Mouse (Mus musculus) splenic B cell, adult 2 months (primary cell): ENCODE data around the gene Ccdc154.

Experiments used
- DNase-seq: peaks from one replicate; pipeline ENCODE4 v3.0.0-alpha.2; 2011; ENCODE audit warnings: low read depth, low spot score
- H3K27me3 ChIP-seq: 2 replicates; pipeline ENCODE4 v1.6.1; 2012; ENCODE audit warnings: mild to moderate bottlenecking, low read length, moderate library complexity, mixed read lengths; ENCODE audit not compliant: control insufficient read depth, poor library complexity, insufficient read depth, severe bottlenecking
- H3K36me3 ChIP-seq: 2 replicates; pipeline ENCODE4 v1.6.1; 2012; ENCODE audit warnings: mild to moderate bottlenecking, low read length, moderate library complexity, mixed read lengths; ENCODE audit not compliant: control insufficient read depth, poor library complexity, insufficient read depth, severe bottlenecking

The Ccdc154 gene

DNA sequence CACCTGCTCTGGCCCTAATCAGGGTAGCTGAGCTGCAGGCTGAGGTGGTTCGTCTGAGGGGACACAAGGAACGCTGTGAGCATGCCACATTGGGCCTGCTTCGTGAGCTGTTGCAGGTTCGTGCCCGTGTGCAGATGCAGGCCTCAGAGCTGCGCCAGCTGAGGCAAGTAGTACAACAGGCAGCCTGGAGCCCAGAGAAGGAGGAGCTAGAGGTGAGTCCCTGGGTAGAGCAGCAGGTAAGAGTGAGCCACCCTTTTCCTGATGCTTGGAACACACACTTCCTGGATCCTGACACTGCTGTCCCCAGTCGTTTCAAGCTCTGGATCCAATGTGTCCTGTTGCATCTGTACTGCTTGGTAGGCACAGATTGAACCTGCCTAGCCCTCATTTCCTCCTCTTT lies 1.1 kb downstream of the Ccdc154 start:
- H3K27me3 ChIP-seq, result no peaks in the 10 kb centered on the region

DNA sequence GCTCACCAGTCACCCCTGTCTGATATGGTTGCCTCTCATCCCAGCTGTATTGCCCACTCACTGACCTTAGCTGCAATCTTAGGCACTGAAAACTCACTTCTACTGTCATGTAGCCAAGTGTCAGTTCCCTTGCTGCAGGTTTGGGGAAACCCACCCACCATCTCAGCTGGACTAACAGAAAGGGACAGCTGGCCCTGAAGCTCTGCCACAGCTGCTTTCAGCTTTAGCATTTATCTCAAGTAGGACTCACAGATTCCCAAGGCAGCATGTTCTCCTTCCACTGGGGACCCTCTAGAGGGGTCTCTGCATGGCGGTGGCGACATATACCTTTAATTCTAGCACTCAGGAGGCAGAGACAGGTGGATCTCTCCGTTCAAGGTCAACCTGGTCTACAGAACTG lies 2.5 kb downstream of the Ccdc154 start:
- H3K27me3 ChIP-seq, result no peaks in the 10 kb centered on the region
- no peak for DNase-seq
- H3K36me3 ChIP-seq, result peaks cover 5% of the 10 kb centered on the region

More for the DNA sequence above, 1.1 kb downstream of the Ccdc154 start:
- H3K36me3 ChIP-seq, result peaks cover 6% of the 10 kb centered on the region
- DNase-seq, result no peak

DNA sequence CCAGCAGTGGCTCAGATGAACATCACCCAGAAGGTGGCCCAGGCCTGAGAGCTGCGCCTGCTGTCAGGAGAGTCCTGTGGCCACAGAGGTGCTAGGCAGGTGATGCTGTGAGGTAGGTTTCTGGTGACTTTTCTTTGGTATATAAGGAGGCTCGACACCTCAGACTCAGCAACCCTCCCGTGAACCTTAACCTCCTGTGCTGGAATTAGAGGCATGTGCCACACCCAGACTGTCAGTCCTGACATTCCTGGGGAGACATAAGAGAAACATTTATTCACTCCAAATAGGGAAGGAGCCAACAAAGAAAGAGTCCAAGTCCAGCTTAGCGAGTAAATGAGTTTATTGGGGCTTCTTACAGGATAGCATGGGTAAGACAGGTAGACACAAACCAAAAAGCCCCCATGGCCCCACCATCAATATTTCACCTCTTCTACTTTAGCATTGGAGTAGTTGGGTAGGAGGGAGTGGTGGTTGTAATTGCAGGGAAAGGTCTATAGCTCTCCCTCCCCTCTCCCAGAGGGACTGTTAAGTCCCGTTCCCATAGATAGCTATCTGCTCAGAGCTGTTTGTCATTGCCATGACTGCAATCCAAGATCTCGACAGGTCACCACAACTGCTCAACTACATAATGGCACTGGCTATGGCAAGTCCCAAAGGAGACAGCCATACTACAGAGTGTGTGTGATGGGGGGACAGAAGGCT lies 3.9 kb downstream of the Ccdc154 start:
- Histone ChIP-seq H3K27me3 (no peaks in the 10 kb centered on the region), H3K36me3 (no peaks in the 10 kb centered on the region)
- no peak for DNase-seq

DNA sequence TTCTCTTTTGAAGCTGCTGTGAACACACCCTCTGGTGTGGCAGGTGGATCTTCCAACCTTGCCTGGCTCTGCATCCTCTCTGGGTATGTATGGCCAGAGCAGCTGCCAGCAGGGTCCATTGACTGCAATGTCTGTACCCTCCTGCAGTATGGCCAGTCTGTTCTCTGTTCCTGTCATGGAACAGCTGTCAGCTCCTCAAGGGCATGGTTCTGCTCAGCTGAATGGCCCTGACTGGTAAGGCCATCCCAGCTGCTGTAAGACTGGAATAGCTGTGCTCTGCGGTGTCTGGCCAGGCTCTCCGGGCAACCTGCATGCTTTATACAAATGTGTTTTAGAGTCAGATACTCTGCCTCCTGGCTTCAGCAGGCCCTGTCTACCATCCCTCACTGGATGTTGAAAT lies 7.4 kb downstream of the Ccdc154 start:
- no peaks in the 10 kb centered on the region for H3K27me3 ChIP-seq
- DNase-seq, result no peak
- no peaks in the 10 kb centered on the region for H3K36me3 ChIP-seq

DNA sequence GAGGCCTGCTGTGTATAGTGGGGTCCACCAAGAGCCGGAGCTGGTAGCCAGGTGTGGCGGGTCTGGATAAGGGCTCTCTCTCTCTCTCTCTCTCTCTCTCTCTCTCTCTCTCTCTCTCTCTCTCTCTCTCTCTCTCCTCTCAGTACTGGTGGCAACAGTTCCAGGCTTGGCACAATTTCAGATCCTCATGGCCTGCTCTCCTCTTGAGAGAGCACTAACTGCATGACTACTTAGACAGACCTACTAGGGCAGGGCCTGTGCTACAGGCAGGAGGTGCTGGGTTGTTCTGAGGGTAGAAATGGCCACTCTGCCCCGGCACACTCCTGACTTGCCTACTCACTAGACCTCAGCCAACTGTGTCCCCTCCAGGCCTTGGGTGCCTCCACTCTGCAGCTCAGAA lies 10.3 kb downstream of the Ccdc154 start:
- H3K36me3 ChIP-seq, result no peaks in the 10 kb centered on the region
- H3K27me3 ChIP-seq, result no peaks in the 10 kb centered on the region
- DNase-seq, result no peak

DNA sequence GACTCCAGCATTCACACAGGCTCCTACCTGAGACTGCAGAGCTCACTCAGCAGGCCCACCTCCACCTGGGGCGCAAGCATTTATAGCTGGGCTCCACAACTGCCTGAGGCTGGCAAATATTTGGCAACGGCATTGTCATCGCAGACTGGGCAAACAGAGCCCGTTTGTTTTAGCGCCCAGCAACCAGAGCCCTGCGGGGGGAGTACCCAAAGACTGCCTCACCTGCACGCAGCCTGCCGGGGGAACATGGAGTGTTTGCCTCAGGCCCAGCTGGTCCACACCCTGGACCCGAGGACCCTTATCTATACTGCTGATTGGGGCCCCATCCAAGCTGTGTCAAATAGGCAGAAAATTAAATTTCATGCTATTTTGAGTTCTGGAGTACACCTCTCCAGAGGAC lies 13.2 kb downstream of the Ccdc154 start, which contains the start of gene Gm38655:
Gene Gm38655, minus strand, starts transcription at position 61 of the 400 bp plus-strand sequence.
- H3K27me3 ChIP-seq, result no peaks in the 10 kb centered on the region
- no peak for DNase-seq
- no peaks in the 10 kb centered on the region for H3K36me3 ChIP-seq

DNA sequence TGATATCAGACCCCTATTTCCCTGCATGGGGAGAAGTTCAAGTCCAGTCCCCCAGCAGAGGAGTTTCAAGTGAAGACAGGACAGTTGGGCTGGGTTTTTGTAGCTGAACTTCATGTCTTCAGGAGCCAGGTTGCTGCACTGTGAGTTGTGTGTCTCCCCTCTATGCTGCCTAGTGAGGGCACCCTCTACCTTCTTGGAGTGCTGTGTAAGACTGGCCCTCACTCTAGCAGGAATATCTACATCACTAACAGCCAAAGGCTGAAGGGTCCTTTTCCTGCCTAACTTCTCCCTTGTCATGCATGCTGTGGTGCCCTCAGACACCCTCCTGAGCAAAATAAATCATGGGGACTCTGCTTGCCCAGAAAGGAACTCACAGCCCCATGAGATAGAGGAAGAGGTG lies 21.0 kb downstream of the Ccdc154 start:
- H3K27me3 ChIP-seq, result no peaks in the 10 kb centered on the region
- DNase-seq, result peak; percentile 27

DNA sequence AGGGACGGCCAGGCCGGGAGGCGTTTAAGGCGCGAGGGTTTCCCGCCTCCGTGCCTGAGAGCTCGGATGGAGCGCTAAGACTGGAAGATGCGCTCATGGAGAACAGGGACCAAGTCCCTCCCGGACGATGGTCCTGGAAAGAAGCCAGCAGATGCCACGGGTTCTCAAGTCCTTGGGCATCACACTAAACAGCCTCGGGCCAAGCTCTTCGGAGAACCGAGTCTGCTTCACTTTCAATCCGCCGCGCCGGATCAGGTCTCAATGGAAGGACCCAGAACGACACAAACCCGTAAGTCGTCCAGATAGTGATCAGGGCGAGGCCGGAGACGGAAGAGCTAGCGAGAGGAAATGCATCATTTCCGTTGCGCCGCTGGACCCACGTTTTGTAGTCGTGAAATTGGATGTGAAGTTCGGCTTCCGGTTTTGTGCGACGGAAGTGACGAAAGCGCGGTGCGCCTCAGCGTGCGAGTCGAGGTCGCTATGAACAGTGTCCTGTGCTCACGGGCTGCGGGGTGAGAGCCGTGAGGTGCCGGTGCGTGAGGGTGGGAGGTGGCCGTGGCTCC lies 21.9 kb downstream of the Ccdc154 start, which contains the start of gene BC003965:
Gene BC003965, plus strand, starts transcription at position 426 of the 563 bp plus-strand sequence.
- Histone ChIP-seq H3K36me3 (no peaks in the 10 kb centered on the region), H3K27me3 (no peaks in the 10 kb centered on the region)
- peak; percentile 99 for DNase-seq

More for the DNA sequence above, 21.0 kb downstream of the Ccdc154 start:
- no peaks in the 10 kb centered on the region for H3K36me3 ChIP-seq

DNA sequence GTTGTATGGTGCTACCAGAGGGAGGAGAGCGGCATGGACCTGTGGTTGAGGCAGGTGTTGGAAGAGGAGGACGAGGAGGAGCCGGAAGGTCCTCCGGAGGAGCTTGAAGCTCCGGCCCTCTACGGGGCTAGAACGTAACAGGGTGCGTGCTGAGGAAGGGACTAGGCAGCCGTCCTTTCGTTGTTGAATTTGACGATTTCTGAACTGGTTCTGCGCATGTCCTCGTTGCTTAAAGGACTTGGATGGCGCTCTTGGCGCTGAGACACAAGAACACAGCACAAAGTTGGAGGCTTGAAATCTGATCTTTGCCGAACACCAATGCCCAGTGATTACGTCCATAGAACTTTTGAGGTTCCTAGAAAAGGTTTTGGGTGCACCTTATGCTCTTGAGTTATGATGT lies 22.7 kb downstream of the Ccdc154 start:
- Histone ChIP-seq H3K27me3 (no peaks in the 10 kb centered on the region), H3K36me3 (no peaks in the 10 kb centered on the region)
- DNase-seq, result no peak

DNA sequence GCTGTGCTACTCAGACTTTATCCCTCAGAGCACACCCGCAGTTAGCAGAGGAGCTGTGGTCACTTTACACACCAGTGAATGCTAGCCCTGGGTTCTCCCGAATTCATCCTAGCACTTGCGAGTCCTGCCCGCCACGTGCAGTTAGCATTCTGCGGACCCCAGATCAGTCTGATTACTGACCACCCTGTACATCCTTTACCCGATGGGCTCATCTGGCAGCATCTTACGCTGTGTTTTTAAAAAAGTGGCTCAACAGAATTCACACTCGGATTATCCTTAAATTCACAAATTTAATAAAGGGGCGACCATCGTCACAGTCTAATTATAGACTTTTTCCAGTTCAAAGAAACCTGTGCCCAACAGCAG lies 25.5 kb downstream of the Ccdc154 start:
- peak; percentile 11 for DNase-seq
- Histone ChIP-seq H3K36me3 (no peaks in the 10 kb centered on the region), H3K27me3 (no peaks in the 10 kb centered on the region)

DNA sequence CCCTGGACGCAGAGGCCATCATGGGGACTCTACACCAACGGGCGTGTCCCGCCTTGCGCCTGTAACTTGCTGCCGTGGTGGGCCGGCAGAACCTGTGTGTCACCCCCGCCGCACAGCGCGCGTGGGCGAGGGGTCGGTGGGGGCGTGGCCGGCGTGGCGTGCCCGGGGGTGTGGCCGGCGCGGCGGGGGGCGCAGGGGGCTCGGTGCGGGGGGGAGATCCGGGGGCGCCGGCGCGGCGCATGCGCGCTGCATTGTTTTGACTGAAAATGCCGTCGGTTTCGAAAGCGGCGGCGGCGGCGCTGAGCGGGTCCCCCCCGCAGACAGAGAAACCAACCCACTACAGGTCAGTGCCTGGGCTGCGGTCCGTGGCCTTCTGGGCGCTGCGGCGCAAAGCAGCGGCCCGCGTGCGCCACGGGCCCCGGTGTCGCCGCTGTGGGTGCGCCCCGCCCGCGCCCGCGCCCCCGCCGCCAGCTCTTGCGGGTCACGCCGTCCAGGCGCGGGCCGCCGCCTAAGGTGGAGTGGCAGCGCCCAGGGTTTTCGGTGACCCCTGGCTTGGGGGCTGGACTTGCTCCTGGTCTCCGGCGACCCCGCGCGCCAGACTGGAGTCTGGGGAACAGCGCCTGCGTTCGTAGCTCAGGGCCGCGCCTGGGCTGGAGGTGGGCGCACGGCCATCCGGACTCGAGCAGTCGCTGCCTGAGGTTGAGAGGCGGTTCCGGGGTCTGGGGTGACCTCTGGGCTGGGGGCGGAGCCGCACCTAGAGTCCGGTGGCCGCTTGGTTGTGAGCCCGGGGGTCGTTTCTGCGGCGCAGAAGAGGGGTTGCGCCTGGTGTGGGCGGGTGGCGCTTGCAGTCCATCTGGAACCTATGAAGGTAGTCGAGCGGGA lies 26.1 kb downstream of the Ccdc154 start, which contains the start of gene Unkl:
Gene Unkl, plus strand, starts transcription at position 248 of the 882 bp plus-strand sequence.
- no peaks in the 10 kb centered on the region for H3K27me3 ChIP-seq
- DNase-seq, result peak; percentile 81
- H3K36me3 ChIP-seq, result peaks cover 1% of the 10 kb centered on the region; the same call in 1 of the 2 replicates

DNA sequence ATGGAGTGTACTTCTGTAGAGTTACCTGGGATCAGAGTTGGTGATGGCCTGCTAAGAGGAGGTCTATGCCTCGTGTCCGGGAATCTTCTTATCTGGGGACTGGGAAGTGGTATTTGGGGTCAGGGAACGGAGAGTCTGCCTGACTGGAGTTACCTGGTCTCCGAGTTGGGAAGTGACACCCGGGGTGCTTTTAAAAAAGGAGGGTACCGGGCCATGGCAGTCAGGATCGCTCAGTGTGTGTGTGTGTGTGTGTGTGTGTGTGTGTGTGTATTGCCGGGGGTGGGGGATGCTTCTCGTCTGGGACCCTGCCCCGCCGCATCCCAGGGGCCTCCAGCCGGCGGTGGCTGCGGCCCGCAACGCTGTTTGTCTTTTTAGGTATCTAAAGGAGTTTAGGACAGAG lies 26.8 kb downstream of the Ccdc154 start:
- no peak for DNase-seq
- peaks cover 4% of the 10 kb centered on the region; the same call in 1 of the 2 replicates for H3K36me3 ChIP-seq
- H3K27me3 ChIP-seq, result no peaks in the 10 kb centered on the region

DNA sequence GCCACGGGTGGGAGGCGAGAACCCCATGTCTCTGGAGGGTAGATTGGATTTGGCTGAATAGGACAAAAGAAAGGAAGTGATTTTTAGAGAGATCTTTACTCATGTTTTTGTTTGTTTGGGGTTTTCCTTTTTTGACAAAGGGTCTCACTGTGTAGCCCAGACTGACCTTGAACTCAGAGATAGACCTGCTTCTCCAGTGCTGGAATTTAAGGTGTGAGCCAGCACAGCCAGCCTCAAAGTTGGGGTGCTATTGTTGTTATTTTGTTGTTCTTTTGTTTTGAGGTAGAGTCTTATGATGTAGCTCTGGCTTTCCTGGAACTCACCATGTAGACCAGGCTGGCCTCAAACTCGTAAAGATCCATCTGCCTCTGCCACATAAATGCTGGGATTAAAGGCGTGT lies 40.1 kb downstream of the Ccdc154 start:
- Histone ChIP-seq H3K27me3 (no peaks in the 10 kb centered on the region), H3K36me3 (peaks cover 22% of the 10 kb centered on the region)
- no peak for DNase-seq

DNA sequence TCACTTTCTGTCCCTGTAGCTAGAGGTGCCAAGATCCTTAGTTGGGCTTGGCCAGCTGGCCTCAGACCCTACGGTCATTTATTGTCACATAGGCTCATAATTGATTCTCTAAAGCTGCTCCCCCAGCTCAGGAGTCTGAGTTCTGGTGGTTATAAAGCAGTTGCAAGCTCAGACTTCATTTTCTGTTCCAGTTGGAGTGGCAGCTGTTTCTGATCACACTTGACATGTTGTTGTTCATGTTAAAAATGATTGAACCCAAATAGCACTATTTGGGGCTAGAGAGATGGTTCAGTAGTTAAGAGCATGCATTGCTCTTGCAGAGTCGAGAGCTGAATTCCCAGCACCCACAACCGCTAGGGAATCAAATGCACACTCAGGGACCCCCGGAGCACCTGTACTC lies 47.7 kb downstream of the Ccdc154 start:
- H3K27me3 ChIP-seq, result no peaks in the 10 kb centered on the region
- no peak for DNase-seq

More for the DNA sequence above, 47.7 kb downstream of the Ccdc154 start:
- H3K36me3 ChIP-seq, result peaks cover 25% of the 10 kb centered on the region
